Mouse (Mus musculus): ENCODE data around the gene Trpv5. TPM values are rescaled to one million over a fixed set of nuclear protein-coding genes. Genes with fewer than 3 reads are reported as not detected.

The Trpv5 gene
- not detected in 2 replicates for polyA plus RNA-seq (2015; fragmentation: Nextera tagmentation; extraction: Ambion mirVana)

DNA sequence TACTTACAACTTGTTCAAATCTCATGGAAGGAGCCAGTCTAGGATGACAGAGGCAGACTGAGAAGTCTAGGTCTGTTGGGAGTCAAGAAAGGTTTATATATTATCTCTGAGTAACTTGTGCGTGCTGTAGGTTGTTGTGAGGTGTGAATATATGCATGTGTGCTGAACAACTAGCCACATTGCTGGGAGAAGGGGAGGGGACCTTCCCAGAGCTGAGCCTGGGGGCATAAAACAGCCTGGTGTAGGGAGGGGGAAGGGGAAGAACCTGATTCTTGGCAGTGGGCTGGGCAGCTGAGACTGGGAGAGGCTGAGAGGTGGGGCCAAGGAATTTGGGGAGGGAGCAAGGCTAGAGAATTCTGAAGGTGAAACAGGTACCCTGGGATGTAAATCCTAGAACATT, at the start of gene Trpv5:
Gene Trpv5 (minus strand): TSS at position 101 of the 400 bp plus-strand sequence.
- ATAC-seq (replicated peaks) = no peak
- Histone ChIP-seq H3K4me2 (no peak within 1 kb of the TSS), H3K4me1 (no peaks in the 10 kb centered on the region), H3K27me3 (replicated peaks) (no peaks in the 10 kb centered on the region), H3K27ac (no peak within 1 kb of the TSS), H3K9ac (no peak within 1 kb of the TSS), H3K4me3 (no peak within 1 kb of the TSS), H3K36me3 (replicated peaks) (no peaks in the 10 kb centered on the region), H3K9me3 (no peaks in the 10 kb centered on the region)
- WGBS = 94% methylated on average over 1 of the region's 1 CpGs

GRCm38 (mm10) chr6:41727989-41728609, 47.5 kb upstream of the Trpv5 start:
- Histone ChIP-seq H3K9me3 (no peaks in the 10 kb centered on the region), H3K4me3 (no peak overlapping the region), H3K4me1 (no peaks in the 10 kb centered on the region), H3K36me3 (replicated peaks) (no peaks in the 10 kb centered on the region), H3K9ac (no peak overlapping the region), H3K27me3 (replicated peaks) (no peaks in the 10 kb centered on the region), H3K4me2 (no peak overlapping the region), H3K27ac (no peak overlapping the region)
- 92% methylated on average over 1 of the region's 1 CpGs for WGBS
- no peak for ATAC-seq (replicated peaks)

DNA sequence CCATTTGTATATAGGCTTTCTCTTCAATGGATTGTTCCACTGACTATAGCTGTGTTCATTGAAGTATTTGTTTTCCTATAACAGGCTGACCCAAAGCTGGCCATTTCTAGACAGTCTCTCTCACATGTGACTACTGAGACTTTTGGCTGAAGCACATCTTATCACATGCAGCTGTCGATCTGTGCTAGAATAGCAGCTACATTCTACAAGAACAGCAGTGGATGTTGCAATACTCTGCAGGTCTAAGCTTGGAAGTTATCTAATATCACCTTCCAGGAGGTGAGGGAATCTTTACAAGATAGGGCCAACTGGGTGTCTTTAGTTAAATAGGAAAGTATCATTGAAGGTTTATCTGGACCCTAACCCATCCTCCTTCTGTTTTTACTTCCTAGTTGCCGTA, 40.9 kb upstream of the Trpv5 start:
- no peaks in the 10 kb centered on the region for H3K36me3 ChIP-seq (replicated peaks)
- H3K4me2 ChIP-seq = no peak overlapping the region
- H3K9ac ChIP-seq = no peak overlapping the region
- no peak overlapping the region for H3K27ac ChIP-seq
- H3K9me3 ChIP-seq = no peaks in the 10 kb centered on the region
- no peaks in the 10 kb centered on the region for H3K4me1 ChIP-seq
- H3K27me3 ChIP-seq (replicated peaks) = no peaks in the 10 kb centered on the region
- no peak overlapping the region for H3K4me3 ChIP-seq
- WGBS = 94% methylated on average over 2 of the region's 2 CpGs
- ATAC-seq (replicated peaks) = no peak

GRCm38 (mm10) chr6:41710281-41710680, 29.7 kb upstream of the Trpv5 start:
- Histone ChIP-seq H3K27me3 (replicated peaks) (no peaks in the 10 kb centered on the region), H3K4me1 (no peaks in the 10 kb centered on the region), H3K4me3 (no peak overlapping the region), H3K9ac (no peak overlapping the region), H3K4me2 (no peak overlapping the region), H3K9me3 (no peaks in the 10 kb centered on the region), H3K36me3 (replicated peaks) (no peaks in the 10 kb centered on the region), H3K27ac (no peak overlapping the region)
- WGBS = 81% methylated on average over 1 of the region's 1 CpGs
- no peak for ATAC-seq (replicated peaks)

- H3K4me3 ChIP-seq = no peak overlapping the region
- H3K4me2 ChIP-seq = no peak overlapping the region
- no peaks in the 10 kb centered on the region for H3K4me1 ChIP-seq
- no peak for ATAC-seq (replicated peaks)
- 91% methylated on average over 7 of the region's 7 CpGs for WGBS
- H3K27ac ChIP-seq = no peak overlapping the region
- no peaks in the 10 kb centered on the region for H3K36me3 ChIP-seq (replicated peaks)
- no peak overlapping the region for H3K9ac ChIP-seq
- H3K9me3 ChIP-seq = no peaks in the 10 kb centered on the region
- no peaks in the 10 kb centered on the region for H3K27me3 ChIP-seq (replicated peaks)
Observed at GRCm38 (mm10) chr6:41706275-41706674, 25.7 kb upstream of the Trpv5 start.

DNA sequence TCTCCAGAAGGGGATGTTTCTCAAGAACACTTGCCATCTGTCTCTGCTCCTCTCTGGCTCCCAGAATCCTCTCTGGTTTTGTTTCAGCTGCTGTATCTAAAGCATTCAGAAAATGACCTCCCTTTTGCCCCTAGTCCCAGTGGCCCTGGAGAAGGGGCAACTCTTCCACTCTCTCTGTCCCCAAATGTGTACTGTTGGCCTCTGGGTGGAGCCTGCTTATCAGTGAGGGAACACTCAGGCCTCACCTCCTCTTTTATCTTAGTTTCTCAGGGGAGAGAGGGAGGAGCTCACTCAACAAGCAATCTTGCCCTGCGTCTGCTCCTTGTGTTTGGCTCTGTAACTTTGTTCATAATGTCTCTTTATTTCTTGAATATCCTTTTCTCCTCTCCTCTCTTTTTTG, 23.6 kb upstream of the Trpv5 start, which contains the start of gene Kel:
Gene Kel (minus strand): TSS at position 217 of the 400 bp plus-strand sequence.
- WGBS = 52% methylated on average over 1 of the region's 1 CpGs
- no peaks in the 10 kb centered on the region for H3K4me1 ChIP-seq
- H3K27me3 ChIP-seq (replicated peaks) = no peaks in the 10 kb centered on the region

GRCm38 (mm10) chr6:41702928-41703327, 22.4 kb upstream of the Trpv5 start:
- WGBS = 76% methylated on average over 2 of the region's 2 CpGs
- H3K9me3 ChIP-seq = no peaks in the 10 kb centered on the region

More for the DNA sequence above, 23.6 kb upstream of the Trpv5 start, which contains the start of gene Kel:
- Histone ChIP-seq H3K4me2 (no peak within 1 kb of the TSS), H3K36me3 (replicated peaks) (no peaks in the 10 kb centered on the region), H3K27ac (no peak within 1 kb of the TSS), H3K9me3 (no peaks in the 10 kb centered on the region), H3K4me3 (no peak within 1 kb of the TSS), H3K9ac (no peak within 1 kb of the TSS)
- no peak for ATAC-seq (replicated peaks)

DNA sequence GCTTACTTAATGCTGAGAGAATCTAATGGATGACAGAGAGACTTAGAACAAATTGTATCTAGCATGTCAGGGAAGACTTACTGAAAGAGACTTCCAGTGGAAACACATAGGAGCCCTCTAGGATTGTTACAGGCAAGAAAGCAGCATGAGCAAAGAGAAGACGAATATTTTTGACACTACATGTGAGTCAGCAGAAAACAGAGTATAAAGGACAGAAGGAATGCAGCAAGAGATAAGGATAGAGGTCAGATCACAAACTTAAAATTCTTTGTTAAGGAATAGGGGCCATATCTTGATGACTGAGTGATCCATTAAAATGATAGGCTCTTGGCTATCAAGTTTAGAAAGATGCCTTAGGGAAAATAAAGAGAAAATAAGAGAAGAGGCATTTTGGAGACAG, 20.7 kb upstream of the Trpv5 start:
- Histone ChIP-seq H3K4me1 (no peaks in the 10 kb centered on the region), H3K27me3 (replicated peaks) (no peaks in the 10 kb centered on the region), H3K36me3 (replicated peaks) (no peaks in the 10 kb centered on the region), H3K4me2 (no peak overlapping the region), H3K4me3 (no peak overlapping the region), H3K9ac (no peak overlapping the region), H3K27ac (no peak overlapping the region), H3K9me3 (no peaks in the 10 kb centered on the region)
- WGBS = 72% methylated on average over 1 of the region's 1 CpGs
- ATAC-seq (replicated peaks) = no peak

More at GRCm38 (mm10) chr6:41702928-41703327, 22.4 kb upstream of the Trpv5 start:
- H3K36me3 ChIP-seq (replicated peaks) = no peaks in the 10 kb centered on the region
- no peak overlapping the region for H3K4me2 ChIP-seq
- H3K9ac ChIP-seq = no peak overlapping the region
- no peaks in the 10 kb centered on the region for H3K27me3 ChIP-seq (replicated peaks)
- no peak overlapping the region for H3K27ac ChIP-seq
- H3K4me3 ChIP-seq = no peak overlapping the region
- H3K4me1 ChIP-seq = no peaks in the 10 kb centered on the region
- ATAC-seq (replicated peaks) = no peak

DNA sequence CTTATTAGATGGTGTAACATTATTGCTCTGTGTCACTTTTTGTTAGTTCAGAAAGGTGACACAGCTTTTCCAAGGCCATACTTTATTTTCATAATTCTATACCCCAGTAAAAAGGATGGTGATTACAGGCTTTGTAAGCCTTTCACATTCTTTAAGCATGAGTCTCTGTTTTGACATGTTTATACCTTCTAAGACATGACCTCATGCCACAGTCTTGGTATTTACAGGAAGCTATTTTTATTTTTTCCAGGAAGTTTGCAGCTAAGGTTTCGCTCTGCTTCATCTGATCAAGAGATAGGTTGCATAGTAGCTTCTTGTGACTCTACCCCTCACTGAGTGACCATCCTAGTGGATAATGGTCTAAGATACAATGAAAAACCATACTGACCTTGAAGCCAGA, 13.8 kb upstream of the Trpv5 start:
- ATAC-seq (replicated peaks) = no peak
- Histone ChIP-seq H3K27ac (no peak overlapping the region), H3K27me3 (replicated peaks) (no peaks in the 10 kb centered on the region), H3K36me3 (replicated peaks) (no peaks in the 10 kb centered on the region), H3K4me1 (no peaks in the 10 kb centered on the region), H3K4me3 (no peak overlapping the region), H3K9me3 (no peaks in the 10 kb centered on the region), H3K9ac (no peak overlapping the region), H3K4me2 (no peak overlapping the region)
- WGBS = 92% methylated on average over 1 of the region's 1 CpGs

- no peak overlapping the region for H3K27ac ChIP-seq
- H3K27me3 ChIP-seq (replicated peaks) = no peaks in the 10 kb centered on the region
- no peak overlapping the region for H3K9ac ChIP-seq
- H3K36me3 ChIP-seq (replicated peaks) = no peaks in the 10 kb centered on the region
- H3K4me3 ChIP-seq = no peak overlapping the region
- no peak overlapping the region for H3K4me2 ChIP-seq
- no peaks in the 10 kb centered on the region for H3K9me3 ChIP-seq
- no peak for ATAC-seq (replicated peaks)
- no peaks in the 10 kb centered on the region for H3K4me1 ChIP-seq
Observed at GRCm38 (mm10) chr6:41692200-41692599, 11.6 kb upstream of the Trpv5 start.

GRCm38 (mm10) chr6:41685596-41685995, 5.0 kb upstream of the Trpv5 start:
- H3K36me3 ChIP-seq (replicated peaks) = no peaks in the 10 kb centered on the region
- WGBS = 79% methylated on average over 3 of the region's 3 CpGs
- ATAC-seq (replicated peaks) = no peak
- no peak overlapping the region for H3K27ac ChIP-seq
- H3K4me1 ChIP-seq = no peaks in the 10 kb centered on the region
- H3K4me3 ChIP-seq = no peak overlapping the region
- H3K4me2 ChIP-seq = no peak overlapping the region
- no peaks in the 10 kb centered on the region for H3K27me3 ChIP-seq (replicated peaks)
- no peak overlapping the region for H3K9ac ChIP-seq
- no peaks in the 10 kb centered on the region for H3K9me3 ChIP-seq

DNA sequence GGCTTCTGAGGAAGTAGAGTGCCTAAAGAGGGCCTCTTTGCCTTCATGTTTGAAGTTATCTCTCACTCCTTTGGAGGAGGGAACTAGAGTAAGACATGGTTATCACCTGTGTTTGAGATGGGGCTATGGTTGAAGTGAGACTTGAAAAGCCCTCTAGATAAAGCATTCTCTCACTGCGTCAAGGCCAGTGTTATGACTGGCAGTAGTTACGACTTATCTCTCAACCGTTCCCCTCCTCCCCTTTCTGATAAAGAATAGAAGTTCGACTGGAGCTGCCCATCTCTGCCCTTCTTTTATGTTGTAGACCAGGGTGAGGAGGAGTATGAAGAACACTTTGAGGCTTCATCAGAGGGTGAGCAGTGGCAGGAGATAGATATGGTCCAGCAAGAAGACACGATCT, 4.3 kb upstream of the Trpv5 start:
- Histone ChIP-seq H3K9me3 (no peaks in the 10 kb centered on the region), H3K9ac (no peak overlapping the region), H3K4me1 (no peaks in the 10 kb centered on the region), H3K36me3 (replicated peaks) (no peaks in the 10 kb centered on the region), H3K4me2 (no peak overlapping the region), H3K4me3 (no peak overlapping the region), H3K27ac (no peak overlapping the region), H3K27me3 (replicated peaks) (no peaks in the 10 kb centered on the region)
- 86% methylated on average over 5 of the region's 5 CpGs for WGBS
- no peak for ATAC-seq (replicated peaks)

DNA sequence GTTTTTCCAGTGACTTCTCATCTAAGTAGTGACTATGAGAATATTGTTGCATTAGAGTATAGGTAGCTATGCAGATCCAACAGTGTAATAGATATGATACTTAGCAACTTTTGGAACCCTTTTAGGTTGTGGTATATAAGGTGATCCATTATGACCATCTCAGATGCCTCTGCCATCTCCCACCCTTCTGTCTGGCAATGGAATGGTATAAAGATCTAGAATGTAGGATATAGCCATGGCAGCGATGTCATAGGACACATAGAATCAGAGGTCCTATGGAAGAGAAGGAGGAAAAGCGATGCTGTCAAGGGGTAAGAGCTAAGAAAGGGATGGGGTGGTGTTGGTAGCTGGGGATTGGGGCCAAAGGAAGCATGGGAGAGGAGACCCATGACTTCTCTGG, 3.6 kb upstream of the Trpv5 start, which contains the start of gene Llcfc1:
Gene Llcfc1 (plus strand): TSS at position 301 of the 400 bp plus-strand sequence.
- no peak within 1 kb of the TSS for H3K27ac ChIP-seq
- WGBS = 92% methylated on average over 2 of the region's 2 CpGs
- H3K4me1 ChIP-seq = no peaks in the 10 kb centered on the region
- no peak within 1 kb of the TSS for H3K4me3 ChIP-seq
- no peak within 1 kb of the TSS for H3K4me2 ChIP-seq
- H3K9me3 ChIP-seq = no peaks in the 10 kb centered on the region
- no peaks in the 10 kb centered on the region for H3K36me3 ChIP-seq (replicated peaks)
- no peak within 1 kb of the TSS for H3K9ac ChIP-seq
- no peaks in the 10 kb centered on the region for H3K27me3 ChIP-seq (replicated peaks)
- no peak for ATAC-seq (replicated peaks)
